Mouse (Mus musculus) liver, postnatal 0 days (tissue): ENCODE measurements around the gene Mrpl42.

Source experiments
- CTCF ChIP-seq: sonication (generic); IDR thresholded peaks from 2 replicates; pipeline ENCODE4 v1.5.1; 2016; ENCODE audit warnings: antibody characterized with exemption, low read depth
- EP300 ChIP-seq: IDR thresholded peaks from 2 replicates; pipeline ENCODE4 v1.6.1; 2016; ENCODE audit warnings: antibody characterized with exemption, low read depth, mild to moderate bottlenecking

- TF ChIP-seq CTCF (no peak), EP300 (no peak)
Measured at GRCm38 (mm10) chr10:95532916-95533315, 31.2 kb upstream of the Mrpl42 start.
